In the genomic region with DNA sequence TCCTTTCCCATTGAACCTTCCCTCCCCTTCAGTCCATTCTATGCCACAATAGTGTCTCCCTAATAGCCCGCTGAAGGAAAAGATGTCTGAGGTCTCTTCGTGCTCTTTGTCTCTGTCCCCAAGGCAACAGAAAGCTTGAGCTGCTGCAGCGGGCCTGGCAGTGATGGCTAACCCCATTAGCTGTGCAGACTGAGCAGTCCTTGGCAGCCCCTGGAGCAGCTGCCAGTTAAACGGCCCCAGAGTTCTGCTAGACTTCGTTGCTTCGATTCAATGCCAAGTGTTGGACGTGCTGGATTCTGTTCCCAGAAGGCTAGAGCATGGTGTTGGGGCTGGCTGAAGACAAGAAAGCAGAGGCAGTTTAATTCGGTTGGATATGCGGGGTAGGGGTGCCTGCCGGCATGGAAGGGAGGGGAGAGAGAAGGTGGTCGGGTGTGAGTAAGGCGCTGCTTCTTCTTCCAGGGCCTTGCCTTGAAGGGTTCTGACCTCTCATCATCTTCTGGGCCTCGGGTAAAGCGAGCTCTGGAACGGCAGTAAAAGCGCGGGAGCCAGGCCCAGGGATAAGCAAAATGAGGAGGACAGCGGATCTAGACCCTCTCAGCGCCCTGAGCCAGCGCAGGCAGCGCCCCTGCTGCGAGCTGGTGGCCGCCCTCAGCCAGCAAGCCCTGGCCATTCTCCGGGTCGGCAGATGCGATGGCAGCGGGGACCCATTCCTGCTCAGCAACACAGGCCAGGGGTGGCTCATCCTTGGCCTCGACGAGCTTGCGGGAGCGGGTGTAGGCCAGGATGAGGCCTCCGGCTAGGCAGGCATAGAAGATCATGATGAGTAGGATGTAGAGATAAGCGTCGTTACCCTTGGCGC, we compare ENCODE assay signal across 8 mouse cellular contexts. TPM values are rescaled to one million over a fixed set of nuclear protein-coding genes. Genes with fewer than 3 reads are reported as not detected.
DNase-seq lines count a peak whose midpoint lies in the region; ATAC-seq and TF ChIP-seq lines count a peak whose summit lies in the region.

No protein-coding gene starts in this region.

- H3K4me3 ChIP-seq in kidney, embryonic 15.5 days (replicated peaks), result peak overlapping the region; percentile 35
- H3K4me3 ChIP-seq in liver, embryonic 14.5 days (ENCODE audit: insufficient read depth in 1 of 2, low read depth in 2 of 2, low read length in 2 of 2), result no peak overlapping the region

- peak overlapping the region; percentile 7; the same call in 1 of the 2 replicates for H3K9ac ChIP-seq in kidney, embryonic 15.5 days
- H3K9ac ChIP-seq in liver, embryonic 14.5 days (replicated peaks), result no peak overlapping the region

- H3K4me1 ChIP-seq in kidney, embryonic 15.5 days, result peaks cover 15% of the 10 kb centered on the region; the same call in 1 of the 2 replicates
- H3K4me1 ChIP-seq in liver, embryonic 14.5 days (replicated peaks; ENCODE audit: control insufficient read depth in 2 of 2, insufficient read depth in 2 of 2, low read length in 1 of 2), result no peaks in the 10 kb centered on the region

- H3K27ac ChIP-seq in kidney, embryonic 15.5 days, result no peak overlapping the region
- no peak overlapping the region for H3K27ac ChIP-seq in liver, embryonic 14.5 days

- no peak for TF ChIP-seq CTCF in liver, embryonic 14.5 days (IDR thresholded peaks at IDR 0.05; ENCODE audit: low read depth)

- peak; percentile 41; the same call in 1 of the 2 replicates for ATAC-seq in kidney, embryonic 15.5 days (replicated peaks; ENCODE audit: low FRiP score)
- ATAC-seq in liver, embryonic 14.5 days (ENCODE audit: insufficient read depth), result no peak
- ATAC-seq in megakaryocyte-erythroid progenitor cell, adult 5-6 weeks (replicated peaks; ENCODE audit: low FRiP score, low TSS enrichment, poor library complexity, severe bottlenecking), result no peak

- H3K27me3 ChIP-seq in kidney, embryonic 15.5 days, result peaks cover 78% of the 10 kb centered on the region
- peaks cover 10% of the 10 kb centered on the region for H3K27me3 ChIP-seq in liver, embryonic 14.5 days (ENCODE audit: control insufficient read depth, insufficient read depth, low read length)

- WGBS in kidney, embryonic 15.5 days, result 33% methylated on average over 35 of the region's 35 CpGs
- WGBS in liver, embryonic 14.5 days (ENCODE audit: insufficient replicate concordance), result 31% methylated on average over 35 of the region's 35 CpGs

- no peaks in the 10 kb centered on the region for H3K36me3 ChIP-seq in kidney, embryonic 15.5 days
- H3K36me3 ChIP-seq in liver, embryonic 14.5 days (replicated peaks; ENCODE audit: control insufficient read depth, insufficient read depth, low read depth), result no peaks in the 10 kb centered on the region

- H3K9me3 ChIP-seq in kidney, embryonic 15.5 days (replicated peaks), result no peaks in the 10 kb centered on the region
- H3K9me3 ChIP-seq in liver, embryonic 14.5 days (ENCODE audit: control insufficient read depth, low read length), result no peaks in the 10 kb centered on the region

- no peak for TF ChIP-seq EP300 in liver, embryonic 14.5 days (IDR thresholded peaks at IDR 0.05; ENCODE audit: low read depth)

- H3K4me2 ChIP-seq in kidney, embryonic 15.5 days, result peak overlapping the region; percentile 63
- H3K4me2 ChIP-seq in liver, embryonic 14.5 days (ENCODE audit: low read depth), result peak overlapping the region; percentile 2

- DNase-seq in kidney, adult 11 months, result no peak
- DNase-seq in cerebellum, postnatal 25 days, result peak; percentile 21 to 27
- DNase-seq in heart, postnatal 4 days, result peak; percentile 4
- DNase-seq in liver, embryonic 14.5 days (ENCODE audit: low read depth in 3 of 3, low spot score in 3 of 3), result no peak
- no peak for DNase-seq in ovary, adult 18-20 months (ENCODE audit: low spot score)
- no peak for DNase-seq in right cerebral cortex, postnatal 4 days

RNA-seq across cellular contexts. Expression of a gene that starts 0.9 kb away (rescaled TPM):
- polyA plus RNA-seq in kidney, embryonic 15.5 days (2015; fragmentation: Nextera tagmentation; extraction: Ambion mirVana), result 18.8 and 19.5 TPM in 2 replicates
- 1 to 10 TPM; 2.2 to 3.1 TPM for total RNA-seq in heart, postnatal 4 days (2021)
- 0.47 and 0.50 TPM in 2 replicates for polyA plus RNA-seq in liver, embryonic 14.5 days (2012; rRNA removed)
- polyA plus RNA-seq in liver, embryonic 14.5 days (2014; fragmentation: Nextera tagmentation; extraction: Ambion mirVana), result 0.56 and 1.1 TPM in 2 replicates
- not detected in 2 replicates for total RNA-seq in megakaryocyte-erythroid progenitor cell, adult 5-6 weeks (2014; fragmentation: Nextera tagmentation)
- total RNA-seq in megakaryocyte-erythroid progenitor cell, adult 5-6 weeks (2017), result not detected in 2 replicates

Comparison
In these comparisons a context has a peak if more than half of its experiments do, and no peak if none do; other contexts are left out.
1. DNase-seq: peak in cerebellum, postnatal 25 days (2 of 2) and heart, postnatal 4 days (single experiment); none in kidney, adult 11 months (single experiment), liver, embryonic 14.5 days (0 of 3), ovary, adult 18-20 months (single experiment) and right cerebral cortex, postnatal 4 days (single experiment).